Mouse (Mus musculus): ENCODE results near the gene Cdc42se2.

GRCm38 (mm10) chr11:54722057-54722456 is 65.4 kb downstream of the Cdc42se2 start:
- TF ChIP-seq CTCF (conservative IDR thresholded peaks at IDR 0.05; ENCODE audit: low read length): no peak
- no peak for TF ChIP-seq POU5F1 (IDR thresholded peaks at IDR 0.05; ENCODE audit: borderline replicate concordance, low read length)
- no peak for TF ChIP-seq NANOG (IDR thresholded peaks at IDR 0.05; ENCODE audit: borderline replicate concordance, low read length)

All from E14TG2a.4 (cell line).